Mouse (Mus musculus): ENCODE measurements around the gene Gngt2.

DNA sequence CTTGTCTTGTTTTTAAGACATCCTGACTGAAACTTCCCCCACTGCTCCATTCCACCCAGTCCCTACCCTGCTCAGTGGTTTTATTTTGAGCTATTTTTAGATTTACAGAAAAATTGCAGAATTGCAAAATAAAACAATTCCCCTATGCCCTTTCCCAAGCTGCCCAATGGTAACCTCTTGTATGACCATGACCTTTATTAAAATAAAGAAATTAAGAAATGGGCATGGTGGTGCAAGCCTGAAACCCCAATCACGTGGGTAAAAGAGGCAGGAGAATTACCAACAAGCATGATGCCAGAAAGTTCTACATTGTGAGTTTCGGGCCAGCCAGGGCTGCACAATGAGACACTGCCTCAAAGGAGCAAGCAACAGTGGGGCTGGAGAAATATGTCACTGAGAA, 13.9 kb downstream of the Gngt2 start:
- TF ChIP-seq CTCF (IDR thresholded peaks at IDR 0.05; ENCODE audit: low read depth, low read length) (no peak), POLR2A (IDR thresholded peaks at IDR 0.05; ENCODE audit: borderline replicate concordance, low read depth, low read length) (no peak)

Data from bone marrow macrophage, adult 2 months (primary cell).